Mouse (Mus musculus) stomach, embryonic 15.5 days (tissue): ENCODE data around the gene Nlrp4e. TPM values are rescaled to one million over a fixed set of nuclear protein-coding genes. Genes with fewer than 3 reads are reported as not detected.
"Not testable (repeated sequence)": the region's sequence is repeated elsewhere in the genome, so short reads cannot be mapped to it uniquely, and the experiment has no call there.

Experiments used
- ATAC-seq: fragments of 200-750 bp; cut with Nextera tagmentation; 2 replicates; pipeline ENCODE4 v1.8.0; 2017; ENCODE audit warnings: low read depth, moderate number of reproducible peaks, moderate TSS enrichment; ENCODE audit not compliant: insufficient read depth, low FRiP score
- H3K27ac ChIP-seq: fragments of 300-500 bp; sonication (generic); 2 replicates; pipeline ENCODE4 v1.5.1; 2015; ENCODE audit warnings: mild to moderate bottlenecking, inconsistent platforms
- H3K27me3 ChIP-seq: fragments of 300-500 bp; sonication (generic); replicated peaks from 2 replicates; pipeline ENCODE4 v1.6.1; 2015; ENCODE audit warnings: inconsistent platforms
- H3K36me3 ChIP-seq: fragments of 300-500 bp; sonication (generic); 2 replicates; pipeline ENCODE4 v1.6.1; 2015; ENCODE audit warnings: inconsistent platforms
- H3K4me1 ChIP-seq: fragments of 300-500 bp; sonication (generic); 2 replicates; pipeline ENCODE4 v1.6.1; 2015; ENCODE audit warnings: inconsistent platforms
- H3K4me2 ChIP-seq: fragments of 300-500 bp; sonication (generic); 2 replicates; pipeline ENCODE4 v1.6.1; 2015; ENCODE audit warnings: mild to moderate bottlenecking, inconsistent platforms
- H3K4me3 ChIP-seq: fragments of 300-500 bp; sonication (generic); replicated peaks from 2 replicates; pipeline ENCODE4 v1.5.1; 2015; ENCODE audit warnings: inconsistent platforms
- H3K9ac ChIP-seq: fragments of 300-500 bp; sonication (generic); 2 replicates; pipeline ENCODE4 v1.6.1; 2015; ENCODE audit warnings: inconsistent platforms
- H3K9me3 ChIP-seq: fragments of 300-500 bp; sonication (generic); 2 replicates; pipeline ENCODE4 v1.6.1; 2016; ENCODE audit warnings: inconsistent platforms
- WGBS: fragments of 180-500 bp; shearing (Covaris S2); methylation state at CpG from one replicate; pipeline ENCODE4 v1.1.7; 2015; 5-methylcytosine and 5-hydroxymethylcytosine counted together
- microRNA-seq: library from miRNA; unstranded; fragments of <30 nt; microRNA quantifications from one replicate; pipeline ENCODE4, GENCODE M21; 2016
- polyA plus RNA-seq: library from polyadenylated mRNA; unstranded; fragments of >200 nt; fragmentation: Nextera tagmentation; extraction: Ambion mirVana; gene quantifications from 2 replicates; pipeline ENCODE4 v1.2.1, GENCODE M21; 2015

Gene Nlrp4e
- not detected in 2 replicates for polyA plus RNA-seq

DNA sequence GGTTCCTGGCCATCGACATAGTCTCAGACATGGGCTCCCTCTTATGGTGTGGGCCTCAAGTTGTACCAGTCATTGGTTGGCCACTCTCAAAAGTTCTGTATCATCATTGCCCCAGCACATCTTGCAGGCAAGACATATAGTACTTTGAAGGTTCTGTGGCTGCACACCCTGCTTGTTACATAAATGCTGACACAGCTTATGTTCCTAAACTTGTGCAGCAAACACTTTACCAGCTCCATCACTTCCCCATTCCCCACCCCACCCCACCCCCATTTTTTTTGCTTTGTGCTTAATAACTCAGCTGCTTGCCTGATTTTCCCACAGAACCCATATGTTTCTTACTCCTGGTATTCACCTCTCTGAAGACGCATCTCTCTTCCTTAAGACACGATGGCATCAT, at the start of gene Nlrp4e:
Nlrp4e (plus strand) TSS at position 301 of the 400 bp plus-strand sequence.
- H3K4me1 ChIP-seq, ATAC-seq: not testable (repeated sequence)
- 90% methylated on average over 3 of the region's 3 CpGs for WGBS

GRCm38 (mm10) chr7:23251582-23251981, 49.4 kb upstream of the Nlrp4e start, which contains the start of gene Vmn1r166:
TSS of gene Vmn1r166 (minus strand) at chr7:23251682.
- H3K27me3 ChIP-seq, H3K9ac ChIP-seq, H3K9me3 ChIP-seq, H3K4me1 ChIP-seq, ATAC-seq, H3K4me2 ChIP-seq, H3K27ac ChIP-seq, H3K36me3 ChIP-seq, H3K4me3 ChIP-seq: not testable (repeated sequence)
- no CpG with 5 or more reads among the region's 2 CpGs for WGBS

More for the DNA sequence above, at the start of gene Nlrp4e:
- not testable (repeated sequence) for H3K4me2 ChIP-seq, H3K4me3 ChIP-seq, H3K27me3 ChIP-seq, H3K36me3 ChIP-seq, H3K9me3 ChIP-seq, H3K9ac ChIP-seq, H3K27ac ChIP-seq

GRCm38 (mm10) chr7:23278800-23279199, 22.2 kb upstream of the Nlrp4e start, which contains the start of gene Gm6902:
TSS of gene Gm6902 (minus strand) at chr7:23278900.
- not testable (repeated sequence) for H3K27me3 ChIP-seq, H3K9me3 ChIP-seq, ATAC-seq, H3K36me3 ChIP-seq, H3K4me3 ChIP-seq, H3K9ac ChIP-seq, H3K4me1 ChIP-seq, H3K27ac ChIP-seq, H3K4me2 ChIP-seq
- WGBS = no CpG with 5 or more reads among the region's 2 CpGs

- not testable (repeated sequence) for H3K9ac ChIP-seq, H3K4me1 ChIP-seq, H3K27me3 ChIP-seq, ATAC-seq, H3K36me3 ChIP-seq, H3K4me2 ChIP-seq, H3K9me3 ChIP-seq, H3K27ac ChIP-seq, H3K4me3 ChIP-seq
- WGBS = 88% methylated on average over 13 of the region's 13 CpGs
These were observed 57.3 kb downstream of the Nlrp4e start for GRCm38 (mm10) chr7:23358311-23358710.

GRCm38 (mm10) chr7:23385589-23385988, 84.6 kb downstream of the Nlrp4e start, which contains the start of gene Nlrp5:
TSS of gene Nlrp5 (plus strand) at chr7:23385889.
- WGBS = 64% methylated on average over 10 of the region's 10 CpGs
- no peak within 1 kb of the TSS for H3K9ac ChIP-seq
- H3K4me2 ChIP-seq = no peak within 1 kb of the TSS
- no peaks in the 10 kb centered on the region for H3K4me1 ChIP-seq
- H3K27me3 ChIP-seq = no peaks in the 10 kb centered on the region
- no peaks in the 10 kb centered on the region for H3K9me3 ChIP-seq
- H3K36me3 ChIP-seq = no peaks in the 10 kb centered on the region
- H3K4me3 ChIP-seq = no peak within 1 kb of the TSS
- no peak within 1 kb of the TSS for H3K27ac ChIP-seq
- ATAC-seq = no peak

Small RNA genes within 50 kb of the gene (microRNA-seq; reads per million reads assigned to microRNA genes)
- not detected for gene Gm25196

Other genes starting within 250 kb of the Nlrp4e start
- not detected in 2 replicates for gene Vmn1r163, start 245.7 kb upstream of the Nlrp4e start, polyA plus RNA-seq
- not detected in 2 replicates for gene Gm8720, start 233.7 kb upstream of the Nlrp4e start, polyA plus RNA-seq
- gene Gm10662, start 156.7 kb upstream of the Nlrp4e start, polyA plus RNA-seq = not detected in 2 replicates
- gene Vmn1r165, start 83.9 kb upstream of the Nlrp4e start, polyA plus RNA-seq = not detected in 2 replicates
- not detected in 2 replicates for gene Vmn1r166, start 49.5 kb upstream of the Nlrp4e start, polyA plus RNA-seq
- not detected in 2 replicates for gene Gm6902, start 22.3 kb upstream of the Nlrp4e start, polyA plus RNA-seq
- gene Nlrp5, start 84.7 kb downstream of the Nlrp4e start, polyA plus RNA-seq = 0.05 TPM in 1 of 2 replicates, not detected in the other
- gene Vmn1r167, start 206.0 kb downstream of the Nlrp4e start, polyA plus RNA-seq = not detected in 2 replicates
- gene Vmn1r168, start 238.5 kb downstream of the Nlrp4e start, polyA plus RNA-seq = not detected in 2 replicates